Mouse (Mus musculus) neural tube, embryonic 14.5 days (tissue): ENCODE data around the gene Fbxl17. TPM values are rescaled to one million over a fixed set of nuclear protein-coding genes. Genes with fewer than 3 reads are reported as not detected.

Source experiments
- ATAC-seq: fragments of 200-750 bp; cut with Nextera tagmentation; 2 replicates; pipeline ENCODE4 v1.8.0; 2017; ENCODE audit warnings: low read depth, mild to moderate bottlenecking, moderate TSS enrichment, moderate library complexity
- H3K27ac ChIP-seq: fragments of 300-500 bp; sonication (generic); 2 replicates; pipeline ENCODE4 v1.5.1; 2014; ENCODE audit warnings: low read depth, mild to moderate bottlenecking, control low read depth, low read length, moderate library complexity, mixed read lengths
- H3K27me3 ChIP-seq: fragments of 300-500 bp; sonication (generic); 2 replicates; pipeline ENCODE4 v1.6.1; 2014; ENCODE audit warnings: low read length; ENCODE audit not compliant: control insufficient read depth, insufficient read depth
- H3K36me3 ChIP-seq: fragments of 300-500 bp; sonication (generic); 2 replicates; pipeline ENCODE4 v1.6.1; 2014; ENCODE audit warnings: low read length, mixed read lengths; ENCODE audit not compliant: control insufficient read depth, insufficient read depth
- H3K4me1 ChIP-seq: fragments of 300-500 bp; sonication (generic); 2 replicates; pipeline ENCODE4 v1.6.1; 2014; ENCODE audit warnings: low read length; ENCODE audit not compliant: control insufficient read depth, insufficient read depth
- H3K4me2 ChIP-seq: fragments of 300-500 bp; sonication (generic); 2 replicates; pipeline ENCODE4 v1.6.1; 2014; ENCODE audit warnings: mild to moderate bottlenecking, low read depth, low read length, control low read depth
- H3K4me3 ChIP-seq: fragments of 300-500 bp; sonication (generic); 2 replicates; pipeline ENCODE4 v1.5.1; 2014; ENCODE audit warnings: low read depth, low read length, control low read depth, mixed read lengths
- H3K9ac ChIP-seq: fragments of 300-500 bp; sonication (generic); replicated peaks from 2 replicates; pipeline ENCODE4 v1.6.1; 2014; ENCODE audit warnings: low read depth, mild to moderate bottlenecking, control low read depth, low read length, mixed read lengths
- H3K9me3 ChIP-seq: fragments of 300-500 bp; sonication (generic); 2 replicates; pipeline ENCODE4 v1.6.1; 2016; ENCODE audit warnings: low read length; ENCODE audit not compliant: control insufficient read depth
- WGBS: fragments of 180-500 bp; shearing (Covaris S2); extraction: QIAGEN DNeasy Blood & Tissue Kit; methylation state at CpG from one replicate; pipeline ENCODE4 v1.1.7; 2014; 5-methylcytosine and 5-hydroxymethylcytosine counted together
- polyA plus RNA-seq: library from polyadenylated mRNA; unstranded; fragments of >200 nt; fragmentation: Nextera tagmentation; extraction: Ambion mirVana; gene quantifications from 2 replicates; pipeline ENCODE4 v1.2.1, GENCODE M21; 2014

Fbxl17 gene
- polyA plus RNA-seq = 14.5 and 17.4 TPM in 2 replicates

- no peaks in the 10 kb centered on the region for H3K36me3 ChIP-seq
- peak within 1 kb of the TSS; percentile 94 for H3K4me3 ChIP-seq
- no peaks in the 10 kb centered on the region for H3K9me3 ChIP-seq
- H3K27ac ChIP-seq = peak within 1 kb of the TSS; percentile 98
- H3K27me3 ChIP-seq = no peaks in the 10 kb centered on the region
- WGBS = under 1% methylated on average over 44 of the region's 80 CpGs
- peak; percentile 71 for ATAC-seq
- peak within 1 kb of the TSS; percentile 99 for H3K9ac ChIP-seq
- H3K4me2 ChIP-seq = peak within 1 kb of the TSS; percentile 51
- H3K4me1 ChIP-seq = peaks cover 24% of the 10 kb centered on the region
Observed at GRCm38 (mm10) chr17:63499636-63500155, at the start of gene Fbxl17. Fbxl17 (minus strand) TSS chr17:63500017.

GRCm38 (mm10) chr17:63547465-63547864, 47.6 kb upstream of the Fbxl17 start:
- H3K4me2 ChIP-seq = no peak overlapping the region
- H3K36me3 ChIP-seq = no peaks in the 10 kb centered on the region
- H3K9ac ChIP-seq = no peak overlapping the region

GRCm38 (mm10) chr17:63534576-63535265, 34.9 kb upstream of the Fbxl17 start:
- Histone ChIP-seq H3K4me2 (no peak overlapping the region), H3K27ac (no peak overlapping the region), H3K4me1 (no peaks in the 10 kb centered on the region), H3K9me3 (no peaks in the 10 kb centered on the region), H3K36me3 (no peaks in the 10 kb centered on the region), H3K4me3 (no peak overlapping the region), H3K27me3 (no peaks in the 10 kb centered on the region; the same call in 1 of the 2 replicates), H3K9ac (no peak overlapping the region)
- ATAC-seq = no peak
- 94% methylated on average over 17 of the region's 17 CpGs for WGBS

More at GRCm38 (mm10) chr17:63547465-63547864, 47.6 kb upstream of the Fbxl17 start:
- Histone ChIP-seq H3K4me1 (no peaks in the 10 kb centered on the region), H3K27ac (no peak overlapping the region), H3K4me3 (no peak overlapping the region), H3K27me3 (no peaks in the 10 kb centered on the region), H3K9me3 (no peaks in the 10 kb centered on the region)
- no peak for ATAC-seq
- WGBS = 82% methylated on average over 4 of the region's 4 CpGs

- 14% methylated on average over 6 of the region's 6 CpGs for WGBS
- Histone ChIP-seq H3K4me1 (no peaks in the 10 kb centered on the region), H3K4me3 (no peak overlapping the region), H3K9me3 (no peaks in the 10 kb centered on the region), H3K4me2 (no peak overlapping the region), H3K36me3 (no peaks in the 10 kb centered on the region), H3K27me3 (no peaks in the 10 kb centered on the region; the same call in 1 of the 2 replicates), H3K27ac (no peak overlapping the region), H3K9ac (no peak overlapping the region)
- no peak for ATAC-seq
Observed at GRCm38 (mm10) chr17:63533074-63533836, 33.4 kb upstream of the Fbxl17 start.

GRCm38 (mm10) chr17:63529476-63529875, 29.7 kb upstream of the Fbxl17 start:
- Histone ChIP-seq H3K36me3 (no peaks in the 10 kb centered on the region), H3K4me1 (no peaks in the 10 kb centered on the region), H3K27ac (no peak overlapping the region), H3K9ac (no peak overlapping the region), H3K4me2 (no peak overlapping the region), H3K4me3 (no peak overlapping the region), H3K27me3 (no peaks in the 10 kb centered on the region; the same call in 1 of the 2 replicates), H3K9me3 (no peaks in the 10 kb centered on the region)
- ATAC-seq = no peak
- 29% methylated on average over 6 of the region's 6 CpGs for WGBS

- Histone ChIP-seq H3K9me3 (no peaks in the 10 kb centered on the region), H3K4me3 (no peak overlapping the region), H3K4me1 (no peaks in the 10 kb centered on the region), H3K27ac (no peak overlapping the region), H3K4me2 (no peak overlapping the region), H3K36me3 (no peaks in the 10 kb centered on the region), H3K9ac (no peak overlapping the region), H3K27me3 (no peaks in the 10 kb centered on the region)
- no peak for ATAC-seq
- 96% methylated on average over 2 of the region's 2 CpGs for WGBS
Observed at GRCm38 (mm10) chr17:63520691-63521090, 20.9 kb upstream of the Fbxl17 start.

- Histone ChIP-seq H3K9ac (no peak overlapping the region), H3K36me3 (no peaks in the 10 kb centered on the region), H3K4me2 (no peak overlapping the region), H3K4me1 (no peaks in the 10 kb centered on the region), H3K9me3 (no peaks in the 10 kb centered on the region), H3K27me3 (no peaks in the 10 kb centered on the region), H3K27ac (no peak overlapping the region), H3K4me3 (no peak overlapping the region)
- no peak for ATAC-seq
- 91% methylated on average over 2 of the region's 2 CpGs for WGBS
Observed at GRCm38 (mm10) chr17:63510451-63510850, 10.6 kb upstream of the Fbxl17 start.

- Histone ChIP-seq H3K27me3 (no peaks in the 10 kb centered on the region), H3K27ac (no peak overlapping the region), H3K9ac (no peak overlapping the region), H3K9me3 (no peaks in the 10 kb centered on the region), H3K4me3 (no peak overlapping the region; the same call in 1 of the 2 replicates), H3K4me1 (peaks cover 23% of the 10 kb centered on the region), H3K4me2 (peak overlapping the region; percentile 51), H3K36me3 (no peaks in the 10 kb centered on the region)
- no peak for ATAC-seq
- 96% methylated on average over 6 of the region's 6 CpGs for WGBS
Observed at GRCm38 (mm10) chr17:63501091-63501490, 1.3 kb upstream of the Fbxl17 start.
